Mouse (Mus musculus) T-helper 1 cell (primary cell): ENCODE data around the gene Sorcs1.

Source experiments
- in situ Hi-C: fragments of 300-600 bp; cut with MboI, MseI; formaldehyde crosslinking; loops from one replicate; pipeline ENCODE4 v1.15.1; 2025; ENCODE audit warnings: high pct_unique_total_duplicates

Sorcs1 gene

GRCm38 (mm10) chr19:50422928-50423327, 255.5 kb downstream of the Sorcs1 start:
- in situ Hi-C loops, result no loop called here

- in situ Hi-C loops, result no loop called here
These were observed 259.3 kb downstream of the Sorcs1 start for GRCm38 (mm10) chr19:50418962-50419720.

GRCm38 (mm10) chr19:50410561-50410960, 267.9 kb downstream of the Sorcs1 start:
- in situ Hi-C loops, result no loop called here

DNA sequence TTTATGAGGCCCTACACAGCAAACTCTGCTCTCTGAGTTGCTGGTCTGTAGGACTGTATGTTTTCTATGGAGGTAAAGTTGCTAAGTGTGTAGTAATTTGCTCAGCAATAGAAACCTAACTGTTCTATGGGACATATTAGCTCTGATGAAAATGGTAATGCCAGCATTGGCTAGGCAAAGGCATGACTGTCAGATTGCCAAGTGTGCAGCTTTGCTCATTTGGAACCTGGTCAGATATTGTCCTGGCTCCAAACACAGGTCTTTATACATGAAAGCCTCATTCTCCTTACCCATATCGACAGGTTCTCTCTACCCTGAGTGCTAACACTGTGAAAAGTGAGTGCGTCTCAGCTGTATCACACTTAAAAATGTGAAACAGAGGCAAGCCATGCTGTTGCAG, 280.1 kb downstream of the Sorcs1 start:
- in situ Hi-C loops, result no loop called here

GRCm38 (mm10) chr19:50395731-50396130, 282.7 kb downstream of the Sorcs1 start:
- in situ Hi-C loops, result no loop called here

DNA sequence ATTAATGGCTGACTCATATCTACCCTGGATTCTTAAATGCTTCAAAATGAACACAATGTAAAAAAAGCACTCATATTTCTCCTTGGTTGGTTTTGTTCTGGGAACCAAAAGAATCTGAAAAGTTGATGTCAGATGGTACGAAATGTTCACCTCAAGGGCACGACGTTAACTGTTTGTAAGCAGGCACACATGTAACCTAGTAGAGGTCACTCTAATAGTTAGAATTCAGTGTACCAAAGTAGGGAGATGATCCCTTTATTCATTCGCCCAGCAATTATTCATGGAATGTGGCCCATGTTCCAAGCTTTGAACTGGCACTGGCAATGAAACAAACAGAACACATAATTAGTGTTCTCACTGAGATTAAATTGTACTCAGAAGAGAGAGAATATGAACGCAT, 284.3 kb downstream of the Sorcs1 start:
- in situ Hi-C loops, result no loop called here

DNA sequence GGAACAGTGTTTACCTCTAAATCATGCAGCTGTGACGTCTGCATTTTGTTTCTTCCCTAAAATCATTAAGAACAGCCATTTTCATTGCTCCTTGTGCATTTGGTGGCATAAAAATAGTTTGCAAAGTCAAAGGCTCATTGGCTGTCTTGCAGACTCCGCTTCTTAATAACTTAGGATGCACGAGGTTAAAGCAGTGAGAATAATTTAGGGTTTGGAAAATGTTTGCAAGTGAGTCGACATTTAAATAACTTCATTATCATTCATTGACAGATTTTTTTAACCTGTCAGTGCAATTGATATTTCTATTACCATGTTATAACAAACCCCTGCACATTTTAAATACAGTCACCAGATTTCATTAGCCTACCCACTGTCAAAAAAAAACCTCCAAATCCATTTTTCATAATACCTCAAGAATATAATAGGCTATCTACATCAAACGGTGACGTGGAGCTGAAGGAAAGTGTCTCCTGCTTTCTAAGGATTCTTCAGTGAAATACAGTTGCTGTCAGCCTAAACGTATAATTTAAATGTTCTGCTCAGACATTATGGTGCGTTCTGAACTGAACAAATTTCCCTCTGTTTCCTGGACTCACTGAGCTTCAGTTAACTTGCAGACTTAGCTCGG, 288.4 kb downstream of the Sorcs1 start:
- in situ Hi-C loops, result no loop called here

- in situ Hi-C loops, result no loop called here
These were observed 299.5 kb downstream of the Sorcs1 start for GRCm38 (mm10) chr19:50378901-50379300.

- in situ Hi-C loops, result no loop called here
These were observed 303.7 kb downstream of the Sorcs1 start for GRCm38 (mm10) chr19:50374751-50375150.

GRCm38 (mm10) chr19:50366446-50366845, 312.0 kb downstream of the Sorcs1 start:
- in situ Hi-C loops, result no loop called here

DNA sequence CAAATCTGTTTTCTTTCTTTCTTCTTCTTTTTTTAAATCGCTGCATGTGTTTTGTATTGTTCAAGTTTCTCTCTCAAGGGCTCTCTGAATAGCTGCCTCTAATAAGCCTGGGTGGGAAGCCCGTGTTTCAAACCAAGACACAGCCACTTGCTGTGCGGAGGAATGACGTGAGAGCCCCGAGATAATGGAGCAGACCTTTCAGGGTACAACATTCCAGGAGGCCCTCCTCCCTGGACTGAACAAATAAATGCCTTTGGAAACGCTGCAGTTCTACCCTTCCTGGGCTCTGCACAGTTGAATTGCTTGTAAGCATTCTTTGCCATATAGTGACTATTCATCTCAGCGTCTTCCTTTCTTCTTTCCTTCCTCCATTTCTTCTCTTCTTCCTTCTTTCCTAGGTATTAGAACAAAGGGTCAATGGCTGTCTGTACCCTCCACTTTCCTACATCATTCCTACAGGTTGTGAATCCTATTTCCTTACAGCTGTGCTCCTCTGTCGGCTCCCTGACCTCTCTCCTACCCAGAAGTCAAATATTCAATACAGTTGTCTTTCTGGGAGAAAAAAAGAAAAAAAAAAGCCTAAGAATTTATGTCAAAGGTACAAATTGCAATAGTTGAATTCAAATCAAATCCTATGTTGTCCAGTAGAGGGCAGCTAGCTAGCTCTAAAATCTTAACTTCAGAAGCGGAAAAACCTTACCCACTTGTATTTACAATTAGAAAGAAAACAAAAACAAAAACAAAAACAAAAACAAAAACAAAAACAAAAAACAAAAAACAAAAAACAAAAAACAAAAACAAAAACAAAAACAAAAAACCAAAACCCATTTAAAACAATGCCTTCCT, 315.6 kb downstream of the Sorcs1 start:
- in situ Hi-C loops, result no loop called here

GRCm38 (mm10) chr19:50358561-50358960, 319.9 kb downstream of the Sorcs1 start:
- in situ Hi-C loops, result no loop called here

DNA sequence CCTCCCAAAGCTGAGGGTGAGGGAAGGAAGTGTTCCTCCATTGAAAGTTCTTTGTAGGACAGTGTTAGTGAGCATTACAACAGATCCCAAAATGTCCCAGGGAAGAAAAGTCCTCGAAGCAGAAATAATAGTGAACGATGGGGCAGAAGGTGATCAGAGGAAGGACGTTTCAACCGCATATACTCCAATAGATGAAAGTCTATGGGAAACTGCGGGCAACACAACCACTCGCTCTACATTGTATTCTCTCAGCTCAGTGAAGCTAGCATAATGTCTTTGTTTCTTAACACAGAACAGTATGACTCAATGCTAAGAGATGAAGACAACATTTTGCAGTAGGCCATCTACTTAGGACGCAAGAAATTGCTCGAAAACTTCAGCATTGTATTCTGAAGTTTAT, 339.2 kb downstream of the Sorcs1 start:
- in situ Hi-C loops, result no loop called here

DNA sequence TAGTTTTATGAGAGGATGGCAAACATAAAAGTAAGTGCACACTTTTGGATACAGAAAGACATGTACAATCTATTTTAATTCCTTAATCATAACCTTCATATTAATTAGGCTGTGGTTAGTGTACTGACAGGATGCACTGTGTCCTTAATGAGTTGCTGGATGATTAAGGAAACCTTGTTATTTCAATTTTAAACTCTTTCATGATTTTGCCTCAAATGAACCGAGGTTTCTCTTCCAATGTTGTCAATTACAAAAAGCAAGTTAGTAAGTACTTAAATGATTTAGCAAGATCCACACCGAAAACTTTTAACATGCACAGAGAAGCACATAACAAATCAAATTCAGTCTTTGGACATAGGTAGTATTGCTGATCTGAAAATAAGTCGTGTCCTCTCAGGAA, 341.7 kb downstream of the Sorcs1 start:
- in situ Hi-C loops, result no loop called here

GRCm38 (mm10) chr19:50331136-50331535, 347.3 kb downstream of the Sorcs1 start:
- in situ Hi-C loops, result no loop called here

DNA sequence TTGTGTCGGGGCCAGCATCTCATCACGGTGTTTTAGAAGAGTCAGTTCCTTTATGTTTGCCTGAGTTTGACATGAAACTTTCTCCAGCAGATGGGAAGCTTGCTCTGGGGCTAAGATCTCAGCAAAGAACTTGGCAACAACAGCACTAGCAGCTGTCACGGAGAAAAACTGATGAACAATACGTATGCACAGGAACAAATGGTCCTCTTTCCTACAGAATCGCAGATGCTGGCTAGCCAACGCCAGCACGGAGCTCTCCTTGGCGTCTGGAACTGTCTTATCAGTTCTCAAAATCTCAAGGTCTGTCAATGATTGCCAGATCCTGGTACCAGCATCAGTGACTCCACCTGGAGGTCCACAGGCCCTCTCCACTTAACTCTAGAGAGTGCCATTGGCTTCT, 350.6 kb downstream of the Sorcs1 start:
- in situ Hi-C loops, result no loop called here

DNA sequence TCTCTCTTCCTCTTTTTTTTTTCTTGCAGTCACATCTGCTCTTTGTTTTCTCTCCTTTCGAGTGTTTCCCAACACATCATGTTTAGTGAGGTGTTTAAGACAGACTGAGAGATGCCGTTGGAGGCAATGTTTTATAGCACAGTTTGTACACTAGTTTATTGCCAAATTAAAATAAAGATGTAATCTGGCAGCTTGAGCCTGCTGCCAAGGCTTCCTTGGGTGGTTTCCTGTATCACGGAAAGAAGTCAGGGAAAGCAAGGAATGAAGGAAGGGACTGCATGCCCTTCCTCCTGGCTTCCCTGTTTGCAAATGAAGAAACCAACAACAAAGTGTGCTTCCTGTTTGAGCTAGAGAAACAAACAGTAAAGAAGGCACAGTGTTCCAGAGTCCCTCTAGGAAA, 352.3 kb downstream of the Sorcs1 start:
- in situ Hi-C loops, result no loop called here

DNA sequence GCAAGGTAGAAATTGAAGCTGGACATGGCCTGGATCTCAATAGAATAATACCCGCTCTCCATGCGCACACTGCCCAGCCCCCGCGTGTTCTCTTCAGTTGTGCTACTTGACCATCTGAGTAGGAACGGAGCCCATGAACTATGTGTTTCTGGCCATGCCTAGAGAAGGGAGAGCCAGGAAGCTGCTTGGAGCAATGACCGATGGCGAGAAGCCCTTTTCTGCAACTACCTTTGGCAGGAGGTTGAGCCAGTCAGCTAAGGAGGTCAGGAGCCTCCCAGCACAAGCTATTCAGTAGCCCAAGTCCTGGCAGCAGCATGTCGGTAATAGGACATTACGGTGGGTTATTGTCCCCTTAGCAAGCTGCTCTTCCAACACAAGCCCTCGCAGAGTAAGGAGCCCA, 352.8 kb downstream of the Sorcs1 start:
- in situ Hi-C loops, result no loop called here

- in situ Hi-C loops, result no loop called here
These were observed 371.4 kb downstream of the Sorcs1 start for GRCm38 (mm10) chr19:50307046-50307445.

- in situ Hi-C loops, result no loop called here
These were observed 384.2 kb downstream of the Sorcs1 start for GRCm38 (mm10) chr19:50294205-50294604.

- in situ Hi-C loops, result no loop called here
These were observed 414.0 kb downstream of the Sorcs1 start for GRCm38 (mm10) chr19:50264450-50264849.

DNA sequence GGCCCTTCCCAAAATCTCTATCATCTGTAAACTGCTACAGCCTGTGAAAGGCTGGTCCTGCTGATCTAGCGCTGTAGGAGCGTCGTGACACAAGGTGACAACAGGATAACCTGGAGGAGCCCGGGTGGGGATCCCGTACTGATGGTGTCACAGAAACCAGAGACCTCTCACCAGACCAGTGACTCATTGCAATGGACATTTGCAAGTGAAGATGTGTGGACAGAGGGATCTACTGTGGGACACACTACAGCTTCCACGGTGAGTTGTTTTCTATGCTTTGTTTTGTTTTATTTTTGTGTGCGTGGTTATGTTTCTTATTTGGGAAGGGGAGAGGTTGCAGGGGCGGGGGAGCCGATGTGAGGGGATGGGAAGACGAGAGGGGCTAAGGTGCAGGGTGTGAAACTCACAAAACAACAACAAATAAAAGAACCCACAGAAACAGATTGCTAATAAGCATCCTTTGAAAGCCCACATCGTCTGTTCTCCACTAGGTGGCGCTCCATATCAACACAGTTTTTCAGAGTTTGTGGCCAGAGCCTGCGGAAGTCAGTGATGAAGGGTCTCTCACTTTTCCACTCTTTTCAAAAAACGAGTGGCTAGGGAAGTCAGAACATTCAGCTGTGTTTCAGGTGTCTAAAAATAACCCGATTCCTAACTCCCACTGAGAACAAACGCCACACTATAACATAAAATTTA, 419.6 kb downstream of the Sorcs1 start:
- in situ Hi-C loops, result no loop called here
